Mouse (Mus musculus) embryonic fibroblast, embryonic 13.5 days (primary cell): Measurements from ENCODE around the gene Rabgap1l. TPM values are rescaled to one million over a fixed set of nuclear protein-coding genes. Genes with fewer than 3 reads are reported as not detected.

Experiments
- H3K27ac ChIP-seq: 2 replicates; pipeline ENCODE4 v1.5.1; 2012; ENCODE audit warnings: low read length, control low read depth, inconsistent platforms; ENCODE audit not compliant: insufficient read depth
- H3K4me1 ChIP-seq: 2 replicates; pipeline ENCODE4 v1.6.1; 2011; ENCODE audit warnings: low read length; ENCODE audit not compliant: control insufficient read depth, insufficient read depth
- H3K4me3 ChIP-seq: 2 replicates; pipeline ENCODE4 v1.5.1; 2011; ENCODE audit warnings: mild to moderate bottlenecking, control low read depth, low read length; ENCODE audit not compliant: insufficient read depth
- CTCF ChIP-seq: IDR thresholded peaks from 2 replicates; pipeline ENCODE4 v1.5.1; 2011; ENCODE audit warnings: mild to moderate bottlenecking, control low read depth, low read length, moderate library complexity, borderline replicate concordance; ENCODE audit not compliant: insufficient read depth
- POLR2A ChIP-seq: IDR thresholded peaks from 2 replicates; pipeline ENCODE4 v1.6.1; 2011; ENCODE audit warnings: low read depth, mild to moderate bottlenecking, control low read depth, low read length, moderate library complexity
- polyA plus RNA-seq: library from polyadenylated mRNA; stranded (reverse); fragments of >200 nt; gene quantifications from 2 replicates; pipeline ENCODE4 v1.2.4, GENCODE M21; 2011; ENCODE audit warnings: low read depth; ENCODE audit not compliant: missing spikeins, insufficient read length

The Rabgap1l gene
- polyA plus RNA-seq, 1 experiment = 43.2 TPM

GRCm38 (mm10) chr1:160520665-160521064 lies 272.3 kb downstream of the Rabgap1l start:
- H3K4me1 ChIP-seq = peaks cover 5% of the 10 kb centered on the region
- H3K27ac ChIP-seq = peak overlapping the region; percentile 72
- no peak overlapping the region for H3K4me3 ChIP-seq
- TF ChIP-seq CTCF (no peak), POLR2A (no peak)

DNA sequence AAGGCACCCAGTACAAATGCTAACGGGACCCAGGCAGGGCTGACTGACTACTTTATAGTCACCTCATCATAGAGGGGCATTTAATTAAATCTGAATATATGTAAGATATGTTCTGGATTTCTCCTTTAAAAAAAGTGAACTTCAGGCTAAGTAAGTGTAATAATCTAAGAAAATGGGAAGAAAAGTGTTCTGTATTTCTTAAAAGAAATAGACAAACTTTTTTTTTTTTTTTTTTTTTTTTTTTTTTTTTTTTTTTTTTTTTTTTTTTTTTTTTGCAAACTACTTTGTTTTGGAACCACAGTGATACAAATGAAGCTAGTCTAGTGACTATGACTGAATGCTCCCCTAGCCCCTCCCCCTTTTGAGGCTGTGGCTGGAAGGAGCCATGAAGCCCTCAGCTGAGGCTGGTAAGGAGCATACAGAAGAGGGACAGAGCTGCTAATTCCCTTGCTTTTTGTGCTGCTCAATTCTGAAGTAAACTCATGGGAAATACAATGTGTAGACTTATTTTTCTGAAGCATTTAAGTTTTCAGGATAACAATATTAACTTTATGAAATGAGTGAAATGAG lies 273.0 kb downstream of the Rabgap1l start:
- TF ChIP-seq POLR2A = no peak
- TF ChIP-seq CTCF = no peak
- Histone ChIP-seq H3K4me3 (no peak overlapping the region), H3K4me1 (peaks cover 5% of the 10 kb centered on the region), H3K27ac (peak overlapping the region; percentile 63)

- 0 out of 2 replicates have a peak overlapping the region, but pooled peaks have one; percentile 47 for H3K27ac ChIP-seq
- H3K4me3 ChIP-seq = no peak overlapping the region
- no peak for TF ChIP-seq POLR2A
- TF ChIP-seq CTCF = no peak
- H3K4me1 ChIP-seq = peaks cover 5% of the 10 kb centered on the region
These were observed 274.5 kb downstream of the Rabgap1l start for GRCm38 (mm10) chr1:160518552-160518951.

DNA sequence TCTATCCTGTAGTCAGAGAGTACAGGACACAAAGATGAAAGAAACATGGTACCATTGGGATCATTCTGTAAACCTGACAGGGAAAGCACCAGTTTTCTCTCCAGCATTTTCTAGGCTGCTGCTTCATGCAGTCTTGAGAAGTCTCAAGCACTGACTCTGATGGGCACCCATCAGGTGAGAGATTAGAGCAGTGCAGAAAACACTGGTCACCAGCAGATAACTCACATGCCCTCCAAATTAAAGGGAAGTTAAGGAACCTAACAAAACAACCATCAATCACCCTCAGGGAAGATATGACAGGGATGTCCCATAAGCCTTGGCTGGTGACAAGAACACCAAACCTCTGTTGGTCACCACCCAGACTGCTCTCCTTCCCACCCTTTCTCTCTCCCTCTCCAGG lies 285.2 kb downstream of the Rabgap1l start:
- Histone ChIP-seq H3K27ac (no peak overlapping the region), H3K4me1 (peaks cover 2% of the 10 kb centered on the region; the same call in 1 of the 2 replicates), H3K4me3 (no peak overlapping the region)
- TF ChIP-seq POLR2A (no peak), CTCF (no peak)

DNA sequence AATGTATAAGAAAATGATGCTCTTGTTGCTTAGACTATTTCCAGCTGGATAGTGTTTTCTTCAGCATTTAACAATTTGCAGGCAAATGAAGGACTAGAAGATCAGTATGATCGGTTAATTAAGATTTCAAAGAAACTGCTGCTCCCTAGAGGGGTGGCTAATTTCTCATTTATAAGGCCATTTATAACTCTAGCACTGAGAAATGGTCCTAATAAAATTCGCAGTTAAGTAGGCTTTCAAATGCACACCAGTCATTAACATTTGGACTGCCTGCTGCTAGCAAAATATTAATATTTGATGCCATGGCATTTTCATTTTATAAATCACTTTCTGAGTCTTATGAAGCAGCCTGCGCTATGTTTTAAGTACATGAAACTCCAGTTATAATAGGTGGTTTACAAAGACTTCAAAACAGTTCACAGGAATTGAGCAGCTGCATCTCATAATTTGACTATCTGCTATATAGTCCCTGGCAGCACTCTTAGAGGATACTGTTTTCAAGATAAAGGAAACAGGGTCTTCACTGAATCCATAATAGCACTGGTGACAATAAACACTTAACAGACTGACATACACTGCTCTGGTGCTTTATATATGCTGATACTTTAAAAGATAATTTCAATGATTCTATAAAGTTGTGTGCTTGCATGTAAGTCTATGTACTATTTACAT lies 296.0 kb downstream of the Rabgap1l start:
- Histone ChIP-seq H3K4me1 (no peaks in the 10 kb centered on the region), H3K27ac (no peak overlapping the region), H3K4me3 (no peak overlapping the region)
- TF ChIP-seq CTCF = no peak
- TF ChIP-seq POLR2A = no peak

DNA sequence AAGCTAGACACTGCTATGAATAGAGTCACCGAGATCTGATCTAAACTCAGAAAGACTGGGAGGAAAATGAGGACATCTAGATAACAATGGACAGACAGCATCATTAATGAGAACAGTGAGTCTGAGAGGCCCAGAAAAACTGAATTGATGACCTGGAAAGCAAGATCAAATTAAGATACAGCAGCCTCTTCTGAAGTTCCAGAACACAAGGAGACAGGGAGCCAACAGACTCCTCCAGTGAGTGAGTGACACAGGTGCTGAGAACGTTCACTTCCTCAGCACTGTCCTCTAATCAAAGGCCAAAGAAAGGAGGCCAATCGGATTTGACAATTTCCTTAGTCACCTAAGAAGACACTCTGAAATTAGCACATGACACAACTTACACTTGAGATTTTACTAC lies 307.3 kb downstream of the Rabgap1l start:
- H3K4me1 ChIP-seq = no peaks in the 10 kb centered on the region
- no peak overlapping the region for H3K27ac ChIP-seq

GRCm38 (mm10) chr1:160485028-160485427 lies 308.0 kb downstream of the Rabgap1l start:
- no peak overlapping the region for H3K4me3 ChIP-seq
- no peak for TF ChIP-seq CTCF
- no peaks in the 10 kb centered on the region for H3K4me1 ChIP-seq
- H3K27ac ChIP-seq = no peak overlapping the region

More for the DNA sequence above, 307.3 kb downstream of the Rabgap1l start:
- TF ChIP-seq CTCF (no peak), POLR2A (no peak)
- no peak overlapping the region for H3K4me3 ChIP-seq

DNA sequence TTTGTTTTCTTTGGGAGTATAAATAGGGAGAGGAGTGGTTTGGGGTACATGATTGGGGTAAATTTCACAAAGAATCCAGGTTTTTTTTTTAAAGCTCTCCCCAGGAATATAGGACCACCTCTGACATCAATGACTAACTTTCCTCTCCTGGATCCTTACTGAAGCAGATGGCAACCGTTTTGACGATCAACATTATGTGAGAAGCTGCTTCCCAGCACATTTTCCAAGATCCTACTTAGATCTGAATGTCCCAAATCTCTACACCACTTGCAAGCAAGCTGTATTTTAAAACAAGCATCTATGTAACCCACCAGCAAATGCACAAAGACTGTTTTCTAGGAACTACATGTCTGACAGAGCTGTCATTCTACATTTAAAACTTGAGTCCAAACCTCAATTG lies 311.4 kb downstream of the Rabgap1l start:
- TF ChIP-seq POLR2A (no peak), CTCF (no peak)
- no peaks in the 10 kb centered on the region for H3K4me1 ChIP-seq
- H3K4me3 ChIP-seq = no peak overlapping the region
- H3K27ac ChIP-seq = no peak overlapping the region

DNA sequence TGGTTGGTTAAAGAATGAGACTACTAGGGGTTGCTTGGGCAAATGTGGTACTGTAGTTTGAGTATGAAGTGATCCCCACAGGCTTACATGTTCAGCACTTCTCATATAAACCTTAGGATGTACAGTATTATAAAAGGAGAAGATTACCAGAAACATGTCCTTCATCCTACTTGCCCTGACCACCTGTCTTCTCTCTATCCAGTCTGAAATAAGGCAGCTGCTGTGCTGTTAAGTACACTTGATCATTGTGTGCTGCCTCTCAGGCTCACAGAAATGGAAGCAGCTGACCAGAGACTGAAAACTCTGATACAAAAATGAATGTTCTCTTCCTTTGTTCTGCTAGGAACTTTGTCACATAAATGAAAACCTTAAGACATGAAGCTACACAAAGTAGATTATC lies 325.6 kb downstream of the Rabgap1l start:
- H3K4me1 ChIP-seq = no peaks in the 10 kb centered on the region
- H3K27ac ChIP-seq = no peak overlapping the region
- TF ChIP-seq CTCF (no peak), POLR2A (no peak)
- H3K4me3 ChIP-seq = no peak overlapping the region

GRCm38 (mm10) chr1:160465186-160465585 lies 327.8 kb downstream of the Rabgap1l start:
- no peaks in the 10 kb centered on the region for H3K4me1 ChIP-seq
- H3K4me3 ChIP-seq = no peak overlapping the region
- no peak overlapping the region for H3K27ac ChIP-seq
- TF ChIP-seq POLR2A (no peak), CTCF (no peak)

GRCm38 (mm10) chr1:160464148-160464547 lies 328.9 kb downstream of the Rabgap1l start:
- no peak for TF ChIP-seq CTCF
- no peak for TF ChIP-seq POLR2A

More at GRCm38 (mm10) chr1:160464148-160464547, 328.9 kb downstream of the Rabgap1l start:
- no peaks in the 10 kb centered on the region for H3K4me1 ChIP-seq
- H3K4me3 ChIP-seq = no peak overlapping the region
- H3K27ac ChIP-seq = no peak overlapping the region
